Mouse (Mus musculus) limb, embryonic 14.5 days (tissue): Measurements from ENCODE around the gene Zcwpw1. TPM values are rescaled to one million over a fixed set of nuclear protein-coding genes. Genes with fewer than 3 reads are reported as not detected.

Source experiments
- ATAC-seq: fragments of 200-750 bp; cut with Nextera tagmentation; 2 replicates; pipeline ENCODE4 v1.8.0; 2017; ENCODE audit warnings: low read depth, moderate number of reproducible peaks, moderate TSS enrichment; ENCODE audit not compliant: low FRiP score
- DNase-seq: peaks from one replicate; pipeline ENCODE4 v3.0.0-alpha.2; 2015; ENCODE audit warnings: low spot score
- H3K27ac ChIP-seq: fragments of 300-500 bp; sonication (generic); replicated peaks from 2 replicates; pipeline ENCODE4 v1.5.1; 2014; ENCODE audit warnings: low read depth, mild to moderate bottlenecking, low read length, moderate library complexity, mixed read lengths
- H3K27me3 ChIP-seq: fragments of 300-500 bp; sonication (generic); 2 replicates; pipeline ENCODE4 v1.6.1; 2014; ENCODE audit warnings: low read length, mixed read lengths; ENCODE audit not compliant: control insufficient read depth, insufficient read depth
- H3K36me3 ChIP-seq: fragments of 300-500 bp; sonication (generic); 2 replicates; pipeline ENCODE4 v1.6.1; 2014; ENCODE audit warnings: mild to moderate bottlenecking, low read length, moderate library complexity, mixed read lengths; ENCODE audit not compliant: control insufficient read depth, insufficient read depth
- H3K4me1 ChIP-seq: fragments of 300-500 bp; sonication (generic); 2 replicates; pipeline ENCODE4 v1.6.1; 2014; ENCODE audit warnings: antibody characterized with exemption, low read length, mixed read lengths; ENCODE audit not compliant: control insufficient read depth, insufficient read depth
- H3K4me2 ChIP-seq: fragments of 300-500 bp; sonication (generic); replicated peaks from 2 replicates; pipeline ENCODE4 v1.6.1; 2014; ENCODE audit warnings: low read depth, mild to moderate bottlenecking, low read length, moderate library complexity; ENCODE audit not compliant: severe bottlenecking
- H3K4me3 ChIP-seq: fragments of 300-500 bp; sonication (generic); replicated peaks from 2 replicates; pipeline ENCODE4 v1.5.1; 2014; ENCODE audit warnings: low read length
- H3K9ac ChIP-seq: fragments of 300-500 bp; sonication (generic); 2 replicates; pipeline ENCODE4 v1.6.1; 2014; ENCODE audit warnings: mild to moderate bottlenecking, low read depth, low read length, moderate library complexity; ENCODE audit not compliant: severe bottlenecking
- H3K9me3 ChIP-seq: fragments of 300-500 bp; sonication (generic); 2 replicates; pipeline ENCODE4 v1.6.1; 2016; ENCODE audit warnings: low read length; ENCODE audit not compliant: control insufficient read depth
- POLR2A ChIP-seq: fragments of 200-500 bp; IDR thresholded peaks from 2 replicates; pipeline ENCODE4 v1.8.0; 2012; ENCODE audit warnings: inconsistent platforms, mild to moderate bottlenecking, moderate library complexity, borderline replicate concordance; ENCODE audit not compliant: insufficient read depth, insufficient read length; ENCODE audit errors: extremely low read depth
- WGBS: fragments of 180-500 bp; shearing (Covaris S2); extraction: QIAGEN DNeasy Blood & Tissue Kit; methylation state at CpG from one replicate; pipeline ENCODE4 v1.1.7; 2014; 5-methylcytosine and 5-hydroxymethylcytosine counted together
- polyA plus RNA-seq, 2 experiments: library from polyadenylated mRNA; depleted of rRNA in 1 of 2; stranded (reverse) in 1 of 2; unstranded in 1 of 2; fragments of >200 nt; fragmentation: Nextera tagmentation in 1 of 2; extraction: Ambion mirVana in 1 of 2; gene quantifications; 2 replicates each; pipeline versions ENCODE4 v1.2.1 to v1.2.3; 2012 to 2014

Gene Zcwpw1
- polyA plus RNA-seq, 2 experiments: 17.3 to 30.1 TPM

DNA sequence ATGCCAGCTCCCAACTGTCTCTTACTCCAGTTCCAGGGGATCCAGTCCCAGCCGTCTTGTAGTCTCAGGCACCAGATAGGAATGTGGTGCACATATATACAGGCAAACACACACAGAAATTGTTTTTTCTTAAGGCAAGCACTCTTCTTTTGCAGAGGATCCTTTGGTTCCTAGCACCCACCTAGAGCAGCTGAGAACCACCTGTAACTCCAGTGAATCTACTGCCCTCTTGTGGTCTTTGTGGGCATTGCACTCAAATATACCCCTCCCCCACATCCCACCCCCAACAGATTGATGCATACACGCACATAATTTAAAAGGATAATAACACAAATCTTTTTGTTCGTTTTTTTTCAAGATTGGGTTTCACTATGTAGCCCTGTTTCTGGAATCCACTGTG is 21.3 kb upstream of the Zcwpw1 start:
- no peaks in the 10 kb centered on the region for H3K4me1 ChIP-seq
- 54% methylated on average over 3 of the region's 3 CpGs for WGBS
- no peaks in the 10 kb centered on the region for H3K36me3 ChIP-seq
- no peak overlapping the region for H3K27ac ChIP-seq
- H3K4me2 ChIP-seq: no peak overlapping the region
- H3K27me3 ChIP-seq: no peaks in the 10 kb centered on the region
- H3K4me3 ChIP-seq: no peak overlapping the region
- H3K9ac ChIP-seq: no peak overlapping the region
- H3K9me3 ChIP-seq: no peaks in the 10 kb centered on the region
- ATAC-seq (no peak), DNase-seq (no peak)
- TF ChIP-seq POLR2A: no peak

DNA sequence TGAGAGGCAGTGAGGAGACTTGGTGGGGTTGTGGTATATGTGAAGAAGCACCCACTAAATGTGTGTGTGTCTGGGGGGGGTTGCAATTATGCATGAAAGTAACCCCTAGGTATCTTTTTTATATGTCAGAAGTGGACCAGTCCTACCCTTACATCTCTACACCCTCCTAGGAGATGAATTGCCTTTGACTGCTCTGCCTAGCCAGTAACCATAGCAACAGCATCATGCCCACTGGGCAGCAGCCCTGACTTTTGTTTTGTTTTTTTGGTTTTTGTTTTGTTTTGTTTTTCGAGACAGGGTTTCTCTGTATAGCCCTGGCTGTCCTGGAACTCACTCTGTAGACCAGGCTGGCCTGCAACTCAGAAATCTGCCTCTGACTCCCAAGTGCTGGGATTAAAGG is 19.1 kb upstream of the Zcwpw1 start:
- WGBS: 64% methylated on average over 1 of the region's 1 CpGs
- Histone ChIP-seq H3K36me3 (no peaks in the 10 kb centered on the region), H3K4me2 (no peak overlapping the region), H3K9me3 (no peaks in the 10 kb centered on the region), H3K27ac (no peak overlapping the region), H3K4me3 (no peak overlapping the region), H3K9ac (no peak overlapping the region), H3K4me1 (no peaks in the 10 kb centered on the region), H3K27me3 (no peaks in the 10 kb centered on the region)
- no peak for DNase-seq
- no peak for ATAC-seq
- no peak for TF ChIP-seq POLR2A

GRCm38 (mm10) chr5:137770709-137771108 is 16.9 kb upstream of the Zcwpw1 start:
- Histone ChIP-seq H3K27me3 (no peaks in the 10 kb centered on the region), H3K4me2 (no peak overlapping the region), H3K9ac (no peak overlapping the region), H3K4me3 (no peak overlapping the region), H3K27ac (no peak overlapping the region), H3K9me3 (no peaks in the 10 kb centered on the region), H3K4me1 (no peaks in the 10 kb centered on the region), H3K36me3 (no peaks in the 10 kb centered on the region)
- no peak; the same call in 1 of the 2 replicates for ATAC-seq
- no peak for TF ChIP-seq POLR2A
- 41% methylated on average over 2 of the region's 2 CpGs for WGBS
- DNase-seq: no peak

GRCm38 (mm10) chr5:137772755-137773154 is 14.8 kb upstream of the Zcwpw1 start:
- Histone ChIP-seq H3K36me3 (no peaks in the 10 kb centered on the region), H3K9me3 (no peaks in the 10 kb centered on the region), H3K27me3 (no peaks in the 10 kb centered on the region), H3K27ac (no peak overlapping the region), H3K9ac (no peak overlapping the region), H3K4me1 (peaks cover 7% of the 10 kb centered on the region), H3K4me3 (no peak overlapping the region), H3K4me2 (no peak overlapping the region)
- DNase-seq (no peak), ATAC-seq (no peak)
- no peak for TF ChIP-seq POLR2A

DNA sequence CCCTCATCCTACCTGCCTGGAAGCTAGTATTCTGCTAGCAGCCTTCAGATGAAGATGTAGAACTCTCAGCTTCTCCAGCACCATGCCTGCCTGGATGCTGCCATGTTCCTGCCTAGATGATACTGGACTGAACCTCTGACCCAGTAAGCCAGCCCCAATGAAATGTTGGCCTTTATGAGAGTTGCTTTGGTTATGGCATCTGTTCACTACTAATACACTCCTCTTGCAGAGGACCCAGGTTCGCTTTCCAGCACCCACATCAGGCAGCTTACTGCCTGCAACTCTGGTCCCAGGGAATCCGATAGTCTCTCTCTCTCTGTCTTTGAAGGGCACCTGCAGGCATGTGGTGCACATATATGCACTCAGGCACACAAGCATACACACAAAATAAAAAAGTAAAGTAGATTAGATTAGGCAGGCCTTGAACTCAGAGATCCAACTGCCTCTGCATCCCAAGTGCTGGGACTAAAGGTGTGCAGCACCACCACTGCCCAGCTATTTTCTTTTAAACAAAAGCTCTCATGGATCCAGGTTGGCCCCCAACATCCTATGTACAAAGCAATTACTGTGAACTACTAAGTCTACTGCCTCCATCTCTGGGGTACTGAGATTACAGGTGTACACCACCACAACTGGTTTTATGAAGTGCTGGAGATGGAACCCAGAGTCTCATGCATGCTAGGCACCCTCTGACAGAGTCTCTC is 11.9 kb upstream of the Zcwpw1 start:
- Histone ChIP-seq H3K27ac (peak overlapping the region; percentile 20), H3K36me3 (peaks cover 12% of the 10 kb centered on the region)
- no peak for TF ChIP-seq POLR2A

More for the DNA sequence above, 11.9 kb upstream of the Zcwpw1 start:
- peaks cover 19% of the 10 kb centered on the region for H3K4me1 ChIP-seq
- DNase-seq (no peak), ATAC-seq (no peak)
- no peaks in the 10 kb centered on the region for H3K9me3 ChIP-seq
- H3K9ac ChIP-seq: no peak overlapping the region
- no peak overlapping the region for H3K4me3 ChIP-seq
- H3K27me3 ChIP-seq: no peaks in the 10 kb centered on the region
- H3K4me2 ChIP-seq: no peak overlapping the region; the same call in 1 of the 2 replicates
- WGBS: 81% methylated on average over 2 of the region's 2 CpGs
